8 mouse cellular contexts compared by ENCODE assay signal in genomic region chr4:102226700-102227099, GRCm38 (mm10).
A peak's percentile ranks its signal among the peaks of the same experiment; 100 is the strongest.
DNase-seq lines count a peak whose midpoint lies in the region; ATAC-seq lines count a peak whose summit lies in the region.
"Had no signal": no experiment of that assay in that cellular context is flagged by ENCODE, and none has a peak within 500 bp of the region (broad histone marks: within the 10 kb centered on the region; RNA-seq: fewer than 3 reads in every experiment).

No protein-coding gene starts in this region.

- H3K9me3 ChIP-seq in embryonic facial prominence, embryonic 11.5 days (replicated peaks; ENCODE audit: control insufficient read depth, low read length), result no peaks in the 10 kb centered on the region
- H3K9me3 ChIP-seq: liver, embryonic 15.5 days had no signal

- H3K4me2 ChIP-seq in embryonic facial prominence, embryonic 11.5 days (ENCODE audit: low read depth, low read length), result no peak overlapping the region
- H3K4me2 ChIP-seq: liver, embryonic 15.5 days had no signal

- H3K27me3 ChIP-seq in embryonic facial prominence, embryonic 11.5 days (ENCODE audit: control insufficient read depth, insufficient read depth, low read length), result no peaks in the 10 kb centered on the region
- H3K27me3 ChIP-seq: liver, embryonic 15.5 days had no signal

- H3K36me3 ChIP-seq in embryonic facial prominence, embryonic 11.5 days (replicated peaks; ENCODE audit: control insufficient read depth, insufficient read depth, low read depth, low read length), result no peaks in the 10 kb centered on the region
- H3K36me3 ChIP-seq: liver, embryonic 15.5 days had no signal

- no peak for ATAC-seq in embryonic facial prominence, embryonic 11.5 days (replicated peaks; ENCODE audit: insufficient number of reproducible peaks, low FRiP score, low TSS enrichment, low read depth)
- peak; percentile 59 for ATAC-seq in megakaryocyte-erythroid progenitor cell, adult 5-6 weeks (replicated peaks; ENCODE audit: low FRiP score, low TSS enrichment, poor library complexity, severe bottlenecking)
- no peak for ATAC-seq in erythroblast, adult 5-6 weeks (replicated peaks; ENCODE audit: low FRiP score, poor library complexity, severe bottlenecking)

- peak; percentile 5 to 11 for DNase-seq in kidney, adult 8-10 months
- no peak for DNase-seq in kidney, adult 11 months
- peak; percentile 17 to 26 for DNase-seq in B cell, adult 2 months
- DNase-seq in ES-CJ7 (ENCODE audit: low read depth, low spot score), result peak; percentile 33
- DNase-seq in embryonic facial prominence, embryonic 11.5 days (ENCODE audit: low spot score), result peak; percentile 75

- no peak overlapping the region for H3K27ac ChIP-seq in embryonic facial prominence, embryonic 11.5 days (replicated peaks; ENCODE audit: low read depth, low read length)
- H3K27ac ChIP-seq: liver, embryonic 15.5 days had no signal

- no peak overlapping the region for H3K4me3 ChIP-seq in embryonic facial prominence, embryonic 11.5 days (ENCODE audit: low read depth, low read length)
- H3K4me3 ChIP-seq: liver, embryonic 15.5 days had no signal

- H3K4me1 ChIP-seq in embryonic facial prominence, embryonic 11.5 days (ENCODE audit: control insufficient read depth, insufficient read depth, low read length), result no peaks in the 10 kb centered on the region
- H3K4me1 ChIP-seq: liver, embryonic 15.5 days had no signal

- H3K9ac ChIP-seq in embryonic facial prominence, embryonic 11.5 days (replicated peaks; ENCODE audit: low read length), result no peak overlapping the region
- H3K9ac ChIP-seq: liver, embryonic 15.5 days had no signal
